Mouse (Mus musculus) limb, embryonic 10.5 days (tissue): ENCODE measurements around the gene C1qtnf12. TPM values are rescaled to one million over a fixed set of nuclear protein-coding genes. Genes with fewer than 3 reads are reported as not detected.

Experiments used
- DNase-seq: peaks from one replicate; pipeline ENCODE4 v3.0.0-alpha.2; 2017; ENCODE audit warnings: low spot score
- H3K27ac ChIP-seq: fragments of 300-500 bp; sonication (generic); 2 replicates; pipeline ENCODE4 v1.5.1; 2016; ENCODE audit warnings: mild to moderate bottlenecking
- H3K27me3 ChIP-seq: fragments of 300-500 bp; sonication (generic); 2 replicates; pipeline ENCODE4 v1.6.1; 2016; ENCODE audit warnings: low read depth, mild to moderate bottlenecking; ENCODE audit not compliant: poor library complexity, severe bottlenecking
- H3K36me3 ChIP-seq: fragments of 300-500 bp; sonication (generic); 2 replicates; pipeline ENCODE4 v1.6.1; 2016; ENCODE audit warnings: mild to moderate bottlenecking, moderate library complexity
- H3K4me1 ChIP-seq: fragments of 300-500 bp; sonication (generic); 2 replicates; pipeline ENCODE4 v1.6.1; 2016
- H3K4me3 ChIP-seq: fragments of 300-500 bp; sonication (generic); 2 replicates; pipeline ENCODE4 v1.5.1; 2016; ENCODE audit warnings: mild to moderate bottlenecking, moderate library complexity
- H3K9me3 ChIP-seq: fragments of 300-500 bp; sonication (generic); replicated peaks from 2 replicates; pipeline ENCODE4 v1.6.1; 2016; ENCODE audit warnings: mild to moderate bottlenecking
- WGBS: fragments of 180-500 bp; shearing (Covaris S2); methylation state at CpG from one replicate; pipeline ENCODE4 v1.1.7; 2016; 5-methylcytosine and 5-hydroxymethylcytosine counted together
- polyA plus RNA-seq: library from polyadenylated mRNA; unstranded; fragments of >200 nt; fragmentation: Nextera tagmentation; extraction: Ambion mirVana; gene quantifications from 2 replicates; pipeline ENCODE4 v1.2.1, GENCODE M21; 2016

C1qtnf12 gene
- polyA plus RNA-seq, 1 experiment from 2014 or later = 23.4 TPM

GRCm38 (mm10) chr4:155972651-155973050 is 10.5 kb downstream of the C1qtnf12 start:
- no peak for DNase-seq
- no peak overlapping the region for H3K27ac ChIP-seq

GRCm38 (mm10) chr4:155973239-155973638 is 11.1 kb downstream of the C1qtnf12 start:
- 73% methylated on average over 2 of the region's 2 CpGs for WGBS
- Histone ChIP-seq H3K9me3 (no peaks in the 10 kb centered on the region), H3K27me3 (no peaks in the 10 kb centered on the region), H3K36me3 (no peaks in the 10 kb centered on the region), H3K27ac (no peak overlapping the region), H3K4me1 (no peaks in the 10 kb centered on the region), H3K4me3 (no peak overlapping the region)
- no peak for DNase-seq

More at GRCm38 (mm10) chr4:155972651-155973050, 10.5 kb downstream of the C1qtnf12 start:
- H3K4me1 ChIP-seq = no peaks in the 10 kb centered on the region
- H3K4me3 ChIP-seq = no peak overlapping the region
- no peaks in the 10 kb centered on the region for H3K27me3 ChIP-seq
- H3K36me3 ChIP-seq = no peaks in the 10 kb centered on the region
- no peaks in the 10 kb centered on the region for H3K9me3 ChIP-seq
- 85% methylated on average over 6 of the region's 6 CpGs for WGBS

DNA sequence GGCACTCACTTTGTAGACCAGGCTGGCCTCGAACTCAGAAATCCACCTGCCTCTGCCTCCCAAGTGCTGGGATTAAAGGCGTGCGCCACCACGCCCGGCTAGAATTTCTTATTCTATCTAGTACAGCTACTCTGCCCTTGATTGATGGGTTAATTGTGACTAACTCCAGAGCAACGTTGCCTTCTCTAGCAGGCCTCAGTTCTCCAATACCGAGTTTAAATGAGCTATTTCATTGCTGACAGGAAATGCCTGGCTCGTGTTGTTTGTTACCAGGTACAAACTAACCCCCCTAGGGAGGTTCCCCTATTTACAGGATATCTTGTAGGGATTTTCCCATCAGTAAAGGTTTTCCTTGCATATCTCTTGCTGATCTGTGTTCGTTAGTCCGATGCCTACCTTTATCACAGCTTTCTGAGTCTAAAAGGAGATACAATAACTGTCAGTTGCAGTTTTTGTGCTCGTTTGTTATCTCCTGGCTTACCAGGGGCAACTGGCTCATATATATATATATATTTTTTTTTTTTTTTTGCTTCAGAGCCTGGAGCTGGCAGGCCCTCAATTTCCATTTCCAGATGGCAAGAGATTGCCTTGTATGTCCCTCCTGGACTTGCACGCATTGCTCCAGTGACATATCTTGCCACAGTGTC is 19.4 kb downstream of the C1qtnf12 start:
- H3K27me3 ChIP-seq = no peaks in the 10 kb centered on the region
- 80% methylated on average over 12 of the region's 12 CpGs for WGBS
- H3K9me3 ChIP-seq = no peaks in the 10 kb centered on the region
- no peaks in the 10 kb centered on the region for H3K4me1 ChIP-seq
- H3K4me3 ChIP-seq = no peak overlapping the region
- H3K27ac ChIP-seq = no peak overlapping the region
- no peak for DNase-seq
- no peaks in the 10 kb centered on the region for H3K36me3 ChIP-seq

DNA sequence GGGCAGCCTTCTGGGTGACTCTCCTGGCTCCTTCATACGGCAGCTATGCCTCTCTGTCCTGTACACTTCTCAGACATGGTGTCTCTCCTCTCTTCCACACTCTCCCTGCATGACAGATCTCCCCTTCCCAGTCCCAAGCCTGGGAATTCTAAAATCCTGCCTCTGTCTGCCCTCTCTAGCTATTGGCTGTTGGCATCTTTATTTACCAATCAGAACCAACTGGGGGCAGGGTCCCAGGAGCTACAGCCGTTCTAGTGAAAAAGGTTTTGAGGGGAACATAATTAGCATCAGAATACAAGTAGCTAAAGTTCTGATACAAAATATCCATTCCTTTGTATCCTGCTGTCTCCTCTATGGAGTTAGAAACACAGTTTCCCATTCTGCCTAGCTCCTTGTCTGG is 21.7 kb downstream of the C1qtnf12 start:
- no peaks in the 10 kb centered on the region for H3K4me1 ChIP-seq
- no peak for DNase-seq
- no peaks in the 10 kb centered on the region for H3K9me3 ChIP-seq
- H3K27ac ChIP-seq = no peak overlapping the region
- no peak overlapping the region for H3K4me3 ChIP-seq
- WGBS = 23% methylated on average over 2 of the region's 2 CpGs
- H3K27me3 ChIP-seq = no peaks in the 10 kb centered on the region
- no peaks in the 10 kb centered on the region for H3K36me3 ChIP-seq

DNA sequence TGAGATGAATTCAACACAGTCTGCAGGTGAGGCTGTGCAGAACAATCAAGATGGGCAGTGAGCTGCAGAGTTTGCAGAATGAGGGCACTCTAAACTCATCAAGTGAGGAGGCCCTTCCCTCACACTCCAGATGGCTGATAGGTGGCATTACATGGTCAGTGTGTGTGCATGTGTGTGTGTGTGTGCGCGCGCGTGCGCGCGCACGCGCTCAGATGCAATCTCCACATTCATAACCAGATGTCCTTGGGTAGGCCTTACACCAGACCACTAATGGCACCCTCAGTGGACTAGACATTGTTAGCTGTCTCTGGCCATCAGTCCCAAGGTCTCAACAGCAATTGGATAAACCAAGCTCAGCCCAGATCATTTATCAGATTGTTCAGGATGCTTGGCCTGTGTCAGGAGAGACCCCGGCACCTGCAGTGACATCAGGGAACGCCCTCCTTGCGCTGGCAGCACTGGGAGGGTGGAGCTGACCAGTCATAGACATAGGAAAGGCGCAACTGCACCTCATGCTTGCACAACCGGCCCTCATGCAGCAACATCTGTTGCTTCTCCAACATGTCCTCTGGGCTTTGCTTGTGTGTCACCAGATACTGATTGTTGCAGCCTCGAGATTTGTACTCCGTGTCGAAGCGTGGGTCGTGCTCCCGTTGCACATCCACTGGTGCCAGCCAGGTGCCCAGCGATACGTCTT is 29.2 kb downstream of the C1qtnf12 start:
- Histone ChIP-seq H3K9me3 (no peaks in the 10 kb centered on the region), H3K27me3 (no peaks in the 10 kb centered on the region), H3K4me3 (peak overlapping the region; percentile 91), H3K27ac (peak overlapping the region; percentile 97), H3K36me3 (peaks cover 28% of the 10 kb centered on the region), H3K4me1 (peaks cover 24% of the 10 kb centered on the region)
- DNase-seq = no peak
- WGBS = 90% methylated on average over 22 of the region's 22 CpGs

- H3K36me3 ChIP-seq = peaks cover 34% of the 10 kb centered on the region
- no peak for DNase-seq
- 23% methylated on average over 37 of the region's 37 CpGs for WGBS
These were observed 29.8 kb downstream of the C1qtnf12 start for GRCm38 (mm10) chr4:155991908-155992230.

DNA sequence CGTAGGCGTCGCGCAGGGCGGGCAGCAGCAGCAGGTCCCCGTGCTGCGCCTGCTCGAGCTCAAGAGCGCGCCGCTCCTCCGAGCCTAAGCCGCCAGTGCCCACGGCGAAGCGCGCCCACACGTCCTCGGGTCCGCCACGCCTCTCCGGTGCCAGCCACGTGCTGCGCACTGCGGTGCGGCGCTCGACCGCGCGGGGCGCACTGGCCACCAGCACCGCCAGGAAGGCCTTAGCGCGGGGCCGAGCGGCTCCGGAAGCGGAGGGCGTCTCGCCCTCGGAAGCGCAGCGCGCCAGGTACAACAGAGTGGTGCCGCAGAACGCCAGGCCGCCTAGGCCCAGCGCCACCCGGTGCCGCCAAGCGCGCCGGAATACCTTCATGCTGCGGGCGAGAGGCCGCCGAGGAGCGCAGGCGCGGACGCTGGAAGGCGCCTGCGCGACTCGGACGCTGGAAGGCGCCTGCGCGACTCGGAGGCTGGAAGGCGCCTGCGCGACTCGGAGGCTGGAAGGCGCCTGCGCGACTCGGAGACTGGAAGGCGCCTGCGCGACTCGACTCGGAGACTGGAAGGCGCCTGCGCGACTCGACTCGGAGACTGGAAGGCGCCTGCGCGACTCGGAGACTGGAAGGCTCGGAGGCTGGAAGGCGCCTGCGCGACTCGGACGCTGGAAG is 30.3 kb downstream of the C1qtnf12 start, which contains the start of the genes B3galt6 and Sdf4:
Gene B3galt6 (minus strand): TSS at position 409 of the 665 bp plus-strand sequence.
Gene Sdf4 (plus strand): TSS at position 632 of the 665 bp plus-strand sequence.
- DNase-seq = peak; percentile 85
- H3K4me1 ChIP-seq = peaks cover 24% of the 10 kb centered on the region
- under 1% methylated on average over 99 of the region's 99 CpGs for WGBS

More at GRCm38 (mm10) chr4:155991908-155992230, 29.8 kb downstream of the C1qtnf12 start:
- Histone ChIP-seq H3K4me1 (peaks cover 24% of the 10 kb centered on the region), H3K4me3 (peak overlapping the region; percentile 91), H3K27me3 (no peaks in the 10 kb centered on the region), H3K27ac (peak overlapping the region; percentile 97), H3K9me3 (no peaks in the 10 kb centered on the region)

DNA sequence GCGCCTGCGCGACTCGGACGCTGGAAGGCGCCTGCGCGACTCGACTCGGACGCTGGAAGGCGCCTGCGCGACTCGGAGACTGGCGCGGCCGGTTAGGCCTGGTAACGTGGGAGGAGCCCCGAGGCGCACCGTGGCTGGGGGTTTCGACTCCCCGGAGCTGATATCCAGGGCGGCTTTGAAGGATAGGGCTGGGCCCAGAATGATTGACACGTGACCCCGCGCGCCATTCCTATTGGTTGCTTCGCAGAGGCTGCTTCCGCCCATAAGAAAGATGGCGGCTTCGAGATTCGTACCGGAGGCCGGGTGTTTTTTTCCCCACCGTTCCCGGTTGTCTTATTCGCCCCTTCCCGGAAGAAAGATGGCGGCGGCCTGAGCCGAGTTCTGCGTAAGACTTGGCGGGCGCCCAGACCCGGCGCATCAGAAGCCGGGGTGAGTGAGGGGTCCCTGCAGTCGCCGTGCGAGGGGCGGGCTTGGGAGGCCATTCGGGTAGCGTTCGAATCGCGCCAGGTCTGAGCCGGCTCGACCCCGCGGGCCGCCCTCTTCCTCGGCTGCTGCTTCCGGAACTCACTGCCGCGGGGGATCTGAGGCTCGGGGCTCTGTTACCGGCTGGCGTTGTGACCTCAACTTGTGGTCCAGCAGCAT is 30.9 kb downstream of the C1qtnf12 start:
- WGBS = under 1% methylated on average over 69 of the region's 70 CpGs
- peak; percentile 96 for DNase-seq
- Histone ChIP-seq H3K27ac (peak overlapping the region; percentile 97), H3K36me3 (peaks cover 45% of the 10 kb centered on the region), H3K4me3 (peak overlapping the region; percentile 91), H3K9me3 (no peaks in the 10 kb centered on the region), H3K4me1 (peaks cover 24% of the 10 kb centered on the region), H3K27me3 (no peaks in the 10 kb centered on the region)

More for the DNA sequence above, 30.3 kb downstream of the C1qtnf12 start, which contains the start of the genes B3galt6 and Sdf4:
- Histone ChIP-seq H3K36me3 (peaks cover 39% of the 10 kb centered on the region), H3K9me3 (no peaks in the 10 kb centered on the region), H3K27me3 (no peaks in the 10 kb centered on the region), H3K27ac (peak within 1 kb of the TSS; percentile 97), H3K4me3 (peak within 1 kb of the TSS; percentile 91)

DNA sequence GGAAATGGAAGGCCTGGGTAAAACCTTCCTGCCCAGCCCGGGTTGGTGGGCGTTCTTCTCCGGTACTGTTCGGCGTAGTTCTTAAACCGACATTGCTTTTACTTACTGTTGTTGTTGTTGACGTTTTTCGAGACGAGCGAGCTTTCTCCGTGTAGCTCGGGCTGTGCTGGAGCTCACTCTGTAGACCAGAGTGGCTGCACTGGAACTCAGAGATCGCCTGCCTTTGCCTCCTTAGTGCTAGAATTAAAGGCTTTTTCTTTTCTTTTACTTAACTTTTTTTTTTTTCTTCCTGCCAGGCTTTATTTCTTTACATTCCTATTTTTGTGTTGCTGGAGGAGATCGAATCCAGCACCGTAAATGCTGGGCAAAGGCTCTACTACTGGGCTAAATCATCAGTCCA is 31.5 kb downstream of the C1qtnf12 start:
- 5% methylated on average over 15 of the region's 15 CpGs for WGBS
- Histone ChIP-seq H3K36me3 (peaks cover 51% of the 10 kb centered on the region), H3K4me1 (peaks cover 24% of the 10 kb centered on the region)

DNA sequence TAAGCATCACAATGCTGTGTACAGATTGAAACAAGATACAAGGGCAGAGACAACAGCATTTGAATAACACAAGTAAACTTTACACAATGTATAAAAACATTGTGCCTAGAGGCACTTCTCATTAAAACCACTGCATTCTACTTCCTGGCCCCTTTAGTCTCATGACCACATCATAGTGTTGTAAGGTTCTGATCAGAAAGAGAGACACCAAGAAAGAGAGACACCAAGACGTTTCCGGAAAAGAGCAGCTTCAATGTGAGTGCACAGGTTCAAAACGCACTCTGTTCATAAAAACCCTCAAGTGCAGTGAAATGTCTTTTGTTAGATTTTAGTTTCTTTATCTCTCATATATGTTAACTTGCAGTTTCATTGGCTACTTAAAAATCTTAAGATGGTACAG is 42.0 kb downstream of the C1qtnf12 start:
- Histone ChIP-seq H3K4me1 (no peaks in the 10 kb centered on the region), H3K36me3 (peaks cover 96% of the 10 kb centered on the region), H3K27me3 (no peaks in the 10 kb centered on the region), H3K27ac (no peak overlapping the region), H3K4me3 (no peak overlapping the region), H3K9me3 (no peaks in the 10 kb centered on the region)
- DNase-seq = no peak
- WGBS = 95% methylated on average over 3 of the region's 3 CpGs

More for the DNA sequence above, 31.5 kb downstream of the C1qtnf12 start:
- DNase-seq = no peak
- Histone ChIP-seq H3K9me3 (no peaks in the 10 kb centered on the region), H3K27me3 (no peaks in the 10 kb centered on the region), H3K4me3 (peak overlapping the region; percentile 91), H3K27ac (peak overlapping the region; percentile 97)

GRCm38 (mm10) chr4:156008369-156008768 is 46.3 kb downstream of the C1qtnf12 start:
- Histone ChIP-seq H3K4me3 (no peak overlapping the region), H3K36me3 (peaks cover 96% of the 10 kb centered on the region), H3K9me3 (no peaks in the 10 kb centered on the region), H3K27me3 (no peaks in the 10 kb centered on the region), H3K4me1 (no peaks in the 10 kb centered on the region), H3K27ac (no peak overlapping the region)
- WGBS = 94% methylated on average over 4 of the region's 4 CpGs
- DNase-seq = no peak

DNA sequence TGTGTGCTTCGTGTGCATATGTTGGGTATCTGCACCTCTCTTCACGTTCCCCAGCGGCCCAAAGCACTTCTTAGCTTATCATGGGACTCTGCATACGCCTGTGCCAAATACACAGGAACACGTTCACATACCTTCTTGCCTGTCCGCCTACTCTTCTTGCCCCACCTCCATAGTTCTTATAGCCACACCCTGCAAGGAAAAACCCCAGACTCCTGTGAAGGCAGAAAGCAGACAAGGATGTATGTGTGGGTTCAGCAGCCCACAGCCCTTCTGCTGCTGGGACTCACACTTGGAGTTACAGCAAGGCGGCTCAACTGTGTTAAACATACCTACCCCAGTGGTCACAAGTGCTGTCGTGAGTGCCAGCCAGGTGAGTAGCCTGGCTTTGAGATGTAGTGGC is 51.5 kb downstream of the C1qtnf12 start, which contains the start of gene Tnfrsf4:
Gene Tnfrsf4 (plus strand): TSS at position 207 of the 400 bp plus-strand sequence.
- Histone ChIP-seq H3K27ac (no peak within 1 kb of the TSS), H3K4me1 (no peaks in the 10 kb centered on the region), H3K27me3 (no peaks in the 10 kb centered on the region), H3K36me3 (peaks cover 75% of the 10 kb centered on the region), H3K4me3 (no peak within 1 kb of the TSS), H3K9me3 (no peaks in the 10 kb centered on the region)
- DNase-seq = no peak
- WGBS = 84% methylated on average over 8 of the region's 8 CpGs
